Mouse (Mus musculus): ENCODE data around the gene Tbc1d9b. TPM values are rescaled to one million over a fixed set of nuclear protein-coding genes. Genes with fewer than 3 reads are reported as not detected.
"Not testable (repeated sequence)": the region's sequence is repeated elsewhere in the genome, so short reads cannot be mapped to it uniquely, and the experiment has no call there.

Tbc1d9b gene
- polyA plus RNA-seq, 1 experiment from 2014 or later: 37.3 TPM

- Histone ChIP-seq H3K36me3 (ENCODE audit: control insufficient read depth, insufficient read depth, low read length) (peaks cover 94% of the 10 kb centered on the region), H3K4me2 (ENCODE audit: low read length) (no peak overlapping the region), H3K27ac (ENCODE audit: low read depth) (no peak overlapping the region), H3K4me3 (ENCODE audit: low read depth, low read length) (no peak overlapping the region), H3K4me1 (replicated peaks; ENCODE audit: control insufficient read depth, insufficient read depth, low read length) (no peaks in the 10 kb centered on the region), H3K9ac (ENCODE audit: low read length) (no peak overlapping the region), H3K27me3 (replicated peaks; ENCODE audit: control insufficient read depth, insufficient read depth, low read length) (no peaks in the 10 kb centered on the region), H3K9me3 (ENCODE audit: control insufficient read depth, low read length) (no peaks in the 10 kb centered on the region)
- ATAC-seq (replicated peaks; ENCODE audit: low FRiP score, low TSS enrichment, low read depth): no peak
- no peak for DNase-seq (ENCODE audit: low spot score)
- WGBS: 94% methylated on average over 16 of the region's 16 CpGs
Observed at GRCm38 (mm10) chr11:50156725-50157258, 25.6 kb downstream of the Tbc1d9b start.

GRCm38 (mm10) chr11:50158346-50158745 is 27.1 kb downstream of the Tbc1d9b start:
- H3K27me3 ChIP-seq (replicated peaks; ENCODE audit: control insufficient read depth, insufficient read depth, low read length): no peaks in the 10 kb centered on the region
- DNase-seq (ENCODE audit: low spot score) (no peak), ATAC-seq (replicated peaks; ENCODE audit: low FRiP score, low TSS enrichment, low read depth) (no peak)
- no peak overlapping the region for H3K4me2 ChIP-seq (ENCODE audit: low read length)
- H3K36me3 ChIP-seq (ENCODE audit: control insufficient read depth, insufficient read depth, low read length): peaks cover 89% of the 10 kb centered on the region
- H3K4me1 ChIP-seq (replicated peaks; ENCODE audit: control insufficient read depth, insufficient read depth, low read length): no peaks in the 10 kb centered on the region
- H3K27ac ChIP-seq (ENCODE audit: low read depth): no peak overlapping the region
- H3K9ac ChIP-seq (ENCODE audit: low read length): no peak overlapping the region
- H3K4me3 ChIP-seq (ENCODE audit: low read depth, low read length): no peak overlapping the region
- WGBS: 93% methylated on average over 7 of the region's 7 CpGs
- no peaks in the 10 kb centered on the region for H3K9me3 ChIP-seq (ENCODE audit: control insufficient read depth, low read length)

- Histone ChIP-seq H3K4me3 (ENCODE audit: low read depth, low read length) (no peak overlapping the region), H3K36me3 (ENCODE audit: control insufficient read depth, insufficient read depth, low read length) (peaks cover 88% of the 10 kb centered on the region), H3K9me3 (ENCODE audit: control insufficient read depth, low read length) (no peaks in the 10 kb centered on the region), H3K4me1 (replicated peaks; ENCODE audit: control insufficient read depth, insufficient read depth, low read length) (no peaks in the 10 kb centered on the region), H3K27me3 (replicated peaks; ENCODE audit: control insufficient read depth, insufficient read depth, low read length) (no peaks in the 10 kb centered on the region), H3K9ac (ENCODE audit: low read length) (no peak overlapping the region), H3K27ac (ENCODE audit: low read depth) (no peak overlapping the region), H3K4me2 (ENCODE audit: low read length) (no peak overlapping the region)
- DNase-seq (ENCODE audit: low spot score) (no peak), ATAC-seq (replicated peaks; ENCODE audit: low FRiP score, low TSS enrichment, low read depth) (no peak)
- 77% methylated on average over 4 of the region's 4 CpGs for WGBS
Observed at GRCm38 (mm10) chr11:50159347-50159746, 28.2 kb downstream of the Tbc1d9b start.

- Histone ChIP-seq H3K9ac (ENCODE audit: low read length) (no peak overlapping the region), H3K4me1 (replicated peaks; ENCODE audit: control insufficient read depth, insufficient read depth, low read length) (no peaks in the 10 kb centered on the region), H3K27ac (ENCODE audit: low read depth) (no peak overlapping the region), H3K4me2 (ENCODE audit: low read length) (no peak overlapping the region), H3K4me3 (ENCODE audit: low read depth, low read length) (no peak overlapping the region), H3K36me3 (ENCODE audit: control insufficient read depth, insufficient read depth, low read length) (peaks cover 82% of the 10 kb centered on the region), H3K9me3 (ENCODE audit: control insufficient read depth, low read length) (no peaks in the 10 kb centered on the region), H3K27me3 (replicated peaks; ENCODE audit: control insufficient read depth, insufficient read depth, low read length) (no peaks in the 10 kb centered on the region)
- ATAC-seq (replicated peaks; ENCODE audit: low FRiP score, low TSS enrichment, low read depth) (0 out of 2 replicates have a peak, but pooled peaks have one; percentile 7), DNase-seq (ENCODE audit: low spot score) (peak; percentile 70)
- WGBS: 62% methylated on average over 10 of the region's 10 CpGs
Observed at GRCm38 (mm10) chr11:50161578-50162304, 30.5 kb downstream of the Tbc1d9b start.

GRCm38 (mm10) chr11:50162338-50163050 is 31.3 kb downstream of the Tbc1d9b start:
- no peak for DNase-seq (ENCODE audit: low spot score)
- no peak overlapping the region for H3K9ac ChIP-seq (ENCODE audit: low read length)

GRCm38 (mm10) chr11:50168352-50168751 is 37.2 kb downstream of the Tbc1d9b start:
- no peak overlapping the region for H3K27ac ChIP-seq (ENCODE audit: low read depth)
- ATAC-seq (replicated peaks; ENCODE audit: low FRiP score, low TSS enrichment, low read depth) (no peak), DNase-seq (ENCODE audit: low spot score) (no peak)
- H3K9me3 ChIP-seq (ENCODE audit: control insufficient read depth, low read length): no peaks in the 10 kb centered on the region
- no peaks in the 10 kb centered on the region for H3K27me3 ChIP-seq (replicated peaks; ENCODE audit: control insufficient read depth, insufficient read depth, low read length)
- 87% methylated on average over 5 of the region's 5 CpGs for WGBS
- no peak overlapping the region for H3K4me2 ChIP-seq (ENCODE audit: low read length)
- no peaks in the 10 kb centered on the region for H3K4me1 ChIP-seq (replicated peaks; ENCODE audit: control insufficient read depth, insufficient read depth, low read length)
- no peak overlapping the region for H3K4me3 ChIP-seq (ENCODE audit: low read depth, low read length)
- peaks cover 62% of the 10 kb centered on the region for H3K36me3 ChIP-seq (ENCODE audit: control insufficient read depth, insufficient read depth, low read length)
- no peak overlapping the region for H3K9ac ChIP-seq (ENCODE audit: low read length)

More at GRCm38 (mm10) chr11:50162338-50163050, 31.3 kb downstream of the Tbc1d9b start:
- Histone ChIP-seq H3K4me1 (replicated peaks; ENCODE audit: control insufficient read depth, insufficient read depth, low read length) (no peaks in the 10 kb centered on the region), H3K4me3 (ENCODE audit: low read depth, low read length) (no peak overlapping the region), H3K27me3 (replicated peaks; ENCODE audit: control insufficient read depth, insufficient read depth, low read length) (no peaks in the 10 kb centered on the region), H3K9me3 (ENCODE audit: control insufficient read depth, low read length) (no peaks in the 10 kb centered on the region), H3K27ac (ENCODE audit: low read depth) (no peak overlapping the region), H3K4me2 (ENCODE audit: low read length) (no peak overlapping the region), H3K36me3 (ENCODE audit: control insufficient read depth, insufficient read depth, low read length) (peaks cover 75% of the 10 kb centered on the region)
- 91% methylated on average over 3 of the region's 3 CpGs for WGBS
- no peak for ATAC-seq (replicated peaks; ENCODE audit: low FRiP score, low TSS enrichment, low read depth)

GRCm38 (mm10) chr11:50174111-50174729 is 43.0 kb downstream of the Tbc1d9b start, which contains the start of gene Mrnip:
Gene Mrnip, plus strand, starts transcription at chr11:50174444.
- Histone ChIP-seq H3K27ac (ENCODE audit: low read depth) (peak within 1 kb of the TSS; percentile 54; the same call in 1 of the 2 replicates), H3K36me3 (ENCODE audit: control insufficient read depth, insufficient read depth, low read length) (peaks cover 24% of the 10 kb centered on the region), H3K4me2 (ENCODE audit: low read length) (peak within 1 kb of the TSS; percentile 84), H3K9ac (ENCODE audit: low read length) (peak within 1 kb of the TSS; percentile 78), H3K4me3 (ENCODE audit: low read depth, low read length) (peak within 1 kb of the TSS; percentile 82)
- H3K4me1 ChIP-seq (replicated peaks; ENCODE audit: control insufficient read depth, insufficient read depth, low read length); H3K9me3 ChIP-seq (ENCODE audit: control insufficient read depth, low read length); H3K27me3 ChIP-seq (replicated peaks; ENCODE audit: control insufficient read depth, insufficient read depth, low read length); DNase-seq (ENCODE audit: low spot score): not testable (repeated sequence)
- ATAC-seq (replicated peaks; ENCODE audit: low FRiP score, low TSS enrichment, low read depth): peak; percentile 61
- 5% methylated on average over 19 of the region's 19 CpGs for WGBS

- DNase-seq (ENCODE audit: low spot score) (peak; percentile 100), ATAC-seq (replicated peaks; ENCODE audit: low FRiP score, low TSS enrichment, low read depth) (peak; percentile 100)
- Histone ChIP-seq H3K9me3 (ENCODE audit: control insufficient read depth, low read length) (no peaks in the 10 kb centered on the region), H3K4me2 (ENCODE audit: low read length) (peak overlapping the region; percentile 84), H3K4me3 (ENCODE audit: low read depth, low read length) (peak overlapping the region; percentile 82), H3K4me1 (replicated peaks; ENCODE audit: control insufficient read depth, insufficient read depth, low read length) (peaks cover 6% of the 10 kb centered on the region), H3K36me3 (ENCODE audit: control insufficient read depth, insufficient read depth, low read length) (peaks cover 19% of the 10 kb centered on the region), H3K27me3 (replicated peaks; ENCODE audit: control insufficient read depth, insufficient read depth, low read length) (no peaks in the 10 kb centered on the region), H3K27ac (ENCODE audit: low read depth) (peak overlapping the region; percentile 54; the same call in 1 of the 2 replicates), H3K9ac (ENCODE audit: low read length) (peak overlapping the region; percentile 78)
- under 1% methylated on average over 27 of the region's 27 CpGs for WGBS
Observed at GRCm38 (mm10) chr11:50174730-50175187, 43.6 kb downstream of the Tbc1d9b start.

Measured in intestine, embryonic 14.5 days (tissue).